Mouse (Mus musculus): ENCODE results near the gene Trpd52l3. TPM values are rescaled to one million over a fixed set of nuclear protein-coding genes. Genes with fewer than 3 reads are reported as not detected.

The Trpd52l3 gene
- not detected in 2 replicates for polyA plus RNA-seq (2016; fragmentation: Nextera tagmentation; extraction: Ambion mirVana)

- Histone ChIP-seq H3K4me2 (replicated peaks) (no peak within 1 kb of the TSS), H3K36me3 (no peaks in the 10 kb centered on the region), H3K9me3 (0 out of 2 replicates have a peak, but pooled peaks cover 2% of the 10 kb centered on the region), H3K27ac (replicated peaks) (no peak within 1 kb of the TSS), H3K27me3 (no peaks in the 10 kb centered on the region), H3K9ac (replicated peaks) (no peak within 1 kb of the TSS), H3K4me1 (peaks cover 12% of the 10 kb centered on the region), H3K4me3 (no peak within 1 kb of the TSS)
- 93% methylated on average over 9 of the region's 9 CpGs for WGBS
- no peak for ATAC-seq (ENCODE audit: low FRiP score, low read depth)
Observed at GRCm38 (mm10) chr19:30003621-30004020, at the start of gene Trpd52l3. Gene Trpd52l3 (plus strand): TSS chr19:30003790.

- H3K9me3 ChIP-seq = no peaks in the 10 kb centered on the region
- H3K4me2 ChIP-seq (replicated peaks) = no peak overlapping the region
- no peaks in the 10 kb centered on the region for H3K27me3 ChIP-seq
- peaks cover 2% of the 10 kb centered on the region; the same call in 1 of the 2 replicates for H3K4me1 ChIP-seq
- no peak overlapping the region for H3K9ac ChIP-seq (replicated peaks)
- 91% methylated on average over 3 of the region's 3 CpGs for WGBS
- no peaks in the 10 kb centered on the region for H3K36me3 ChIP-seq
- ATAC-seq (ENCODE audit: low FRiP score, low read depth) = no peak
- no peak overlapping the region for H3K4me3 ChIP-seq
- no peak overlapping the region for H3K27ac ChIP-seq (replicated peaks)
Observed at GRCm38 (mm10) chr19:29953833-29954232, 49.8 kb upstream of the Trpd52l3 start.

- 79% methylated on average over 2 of the region's 2 CpGs for WGBS
- no peaks in the 10 kb centered on the region for H3K4me1 ChIP-seq
- no peaks in the 10 kb centered on the region for H3K36me3 ChIP-seq
- H3K9ac ChIP-seq (replicated peaks) = no peak overlapping the region
- H3K4me2 ChIP-seq (replicated peaks) = no peak overlapping the region
- no peaks in the 10 kb centered on the region for H3K27me3 ChIP-seq
- no peaks in the 10 kb centered on the region for H3K9me3 ChIP-seq
- ATAC-seq (ENCODE audit: low FRiP score, low read depth) = no peak
- no peak overlapping the region for H3K4me3 ChIP-seq
- no peak overlapping the region for H3K27ac ChIP-seq (replicated peaks)
Observed at GRCm38 (mm10) chr19:29955454-29955853, 48.1 kb upstream of the Trpd52l3 start.

- ATAC-seq (ENCODE audit: low FRiP score, low read depth) = no peak
- Histone ChIP-seq H3K9ac (replicated peaks) (no peak overlapping the region), H3K4me3 (no peak overlapping the region), H3K27ac (replicated peaks) (no peak overlapping the region), H3K9me3 (no peaks in the 10 kb centered on the region), H3K4me2 (replicated peaks) (no peak overlapping the region), H3K27me3 (no peaks in the 10 kb centered on the region), H3K36me3 (no peaks in the 10 kb centered on the region), H3K4me1 (no peaks in the 10 kb centered on the region)
- WGBS = 84% methylated on average over 4 of the region's 4 CpGs
Observed at GRCm38 (mm10) chr19:29960906-29961305, 42.7 kb upstream of the Trpd52l3 start.

- ATAC-seq (ENCODE audit: low FRiP score, low read depth) = no peak
- WGBS = 91% methylated on average over 6 of the region's 6 CpGs
- peaks cover 6% of the 10 kb centered on the region; the same call in 1 of the 2 replicates for H3K9me3 ChIP-seq
- H3K9ac ChIP-seq (replicated peaks) = no peak overlapping the region
- H3K27ac ChIP-seq (replicated peaks) = no peak overlapping the region
- H3K4me3 ChIP-seq = no peak overlapping the region
- no peak overlapping the region for H3K4me2 ChIP-seq (replicated peaks)
- H3K36me3 ChIP-seq = no peaks in the 10 kb centered on the region
- H3K4me1 ChIP-seq = no peaks in the 10 kb centered on the region
- no peaks in the 10 kb centered on the region for H3K27me3 ChIP-seq
Observed at GRCm38 (mm10) chr19:29961842-29962241, 41.7 kb upstream of the Trpd52l3 start.

GRCm38 (mm10) chr19:29963598-29964092 is 39.9 kb upstream of the Trpd52l3 start:
- Histone ChIP-seq H3K4me3 (no peak overlapping the region), H3K4me2 (replicated peaks) (no peak overlapping the region), H3K27ac (replicated peaks) (no peak overlapping the region), H3K36me3 (no peaks in the 10 kb centered on the region), H3K4me1 (no peaks in the 10 kb centered on the region), H3K27me3 (no peaks in the 10 kb centered on the region), H3K9ac (replicated peaks) (no peak overlapping the region), H3K9me3 (peaks cover 8% of the 10 kb centered on the region; the same call in 1 of the 2 replicates)
- ATAC-seq (ENCODE audit: low FRiP score, low read depth) = no peak
- WGBS = 88% methylated on average over 2 of the region's 2 CpGs

- H3K36me3 ChIP-seq = no peaks in the 10 kb centered on the region
- H3K9ac ChIP-seq (replicated peaks) = no peak overlapping the region
- H3K4me2 ChIP-seq (replicated peaks) = no peak overlapping the region
- no peak overlapping the region for H3K27ac ChIP-seq (replicated peaks)
- 93% methylated on average over 3 of the region's 3 CpGs for WGBS
- ATAC-seq (ENCODE audit: low FRiP score, low read depth) = no peak
- H3K4me1 ChIP-seq = no peaks in the 10 kb centered on the region
- peaks cover 8% of the 10 kb centered on the region; the same call in 1 of the 2 replicates for H3K9me3 ChIP-seq
- no peak overlapping the region for H3K4me3 ChIP-seq
- no peaks in the 10 kb centered on the region for H3K27me3 ChIP-seq
Observed at GRCm38 (mm10) chr19:29967960-29968359, 35.6 kb upstream of the Trpd52l3 start.

GRCm38 (mm10) chr19:29973396-29973795 is 30.2 kb upstream of the Trpd52l3 start:
- Histone ChIP-seq H3K9me3 (no peaks in the 10 kb centered on the region), H3K27ac (replicated peaks) (no peak overlapping the region), H3K4me1 (no peaks in the 10 kb centered on the region), H3K9ac (replicated peaks) (no peak overlapping the region), H3K36me3 (no peaks in the 10 kb centered on the region), H3K4me3 (no peak overlapping the region), H3K27me3 (no peaks in the 10 kb centered on the region), H3K4me2 (replicated peaks) (no peak overlapping the region)
- WGBS = 81% methylated on average over 5 of the region's 5 CpGs
- no peak for ATAC-seq (ENCODE audit: low FRiP score, low read depth)

- 58% methylated on average over 2 of the region's 2 CpGs for WGBS
- Histone ChIP-seq H3K36me3 (no peaks in the 10 kb centered on the region), H3K4me3 (no peak overlapping the region), H3K4me2 (replicated peaks) (no peak overlapping the region), H3K27ac (replicated peaks) (no peak overlapping the region), H3K9ac (replicated peaks) (no peak overlapping the region), H3K9me3 (no peaks in the 10 kb centered on the region), H3K27me3 (no peaks in the 10 kb centered on the region), H3K4me1 (no peaks in the 10 kb centered on the region)
- ATAC-seq (ENCODE audit: low FRiP score, low read depth) = no peak
Observed at GRCm38 (mm10) chr19:29978847-29979246, 24.7 kb upstream of the Trpd52l3 start.

- Histone ChIP-seq H3K4me2 (replicated peaks) (no peak overlapping the region), H3K27me3 (no peaks in the 10 kb centered on the region), H3K27ac (replicated peaks) (no peak overlapping the region), H3K9ac (replicated peaks) (no peak overlapping the region), H3K36me3 (no peaks in the 10 kb centered on the region), H3K9me3 (no peaks in the 10 kb centered on the region), H3K4me1 (no peaks in the 10 kb centered on the region), H3K4me3 (no peak overlapping the region)
- WGBS = 78% methylated on average over 8 of the region's 8 CpGs
- ATAC-seq (ENCODE audit: low FRiP score, low read depth) = no peak
Observed at GRCm38 (mm10) chr19:29979452-29980089, 24.0 kb upstream of the Trpd52l3 start.

- H3K9me3 ChIP-seq = no peaks in the 10 kb centered on the region
- no peak overlapping the region for H3K4me2 ChIP-seq (replicated peaks)
- no peaks in the 10 kb centered on the region for H3K36me3 ChIP-seq
- WGBS = 77% methylated on average over 16 of the region's 16 CpGs
- no peak overlapping the region for H3K4me3 ChIP-seq
- H3K4me1 ChIP-seq = no peaks in the 10 kb centered on the region
- H3K27me3 ChIP-seq = no peaks in the 10 kb centered on the region
- no peak for ATAC-seq (ENCODE audit: low FRiP score, low read depth)
- no peak overlapping the region for H3K27ac ChIP-seq (replicated peaks)
- H3K9ac ChIP-seq (replicated peaks) = no peak overlapping the region
Observed at GRCm38 (mm10) chr19:29984208-29985005, 19.2 kb upstream of the Trpd52l3 start.

- no peaks in the 10 kb centered on the region for H3K27me3 ChIP-seq
- no peak overlapping the region for H3K4me2 ChIP-seq (replicated peaks)
- no peak overlapping the region for H3K4me3 ChIP-seq
- no peak overlapping the region for H3K9ac ChIP-seq (replicated peaks)
- no peak for ATAC-seq (ENCODE audit: low FRiP score, low read depth)
- no peak overlapping the region for H3K27ac ChIP-seq (replicated peaks)
- H3K36me3 ChIP-seq = no peaks in the 10 kb centered on the region
- 87% methylated on average over 12 of the region's 12 CpGs for WGBS
- no peaks in the 10 kb centered on the region for H3K9me3 ChIP-seq
- no peaks in the 10 kb centered on the region for H3K4me1 ChIP-seq
Observed at GRCm38 (mm10) chr19:29986464-29987091, 17.0 kb upstream of the Trpd52l3 start.

Data from midbrain, embryonic 12.5 days (tissue).